Mouse (Mus musculus) urinary bladder, adult 2 months (tissue): ENCODE data around the gene Lhx6. TPM values are rescaled to one million over a fixed set of nuclear protein-coding genes. Genes with fewer than 3 reads are reported as not detected.

Experiments
- DNase-seq: peaks from one replicate; pipeline ENCODE4 v3.0.0; 2022; ENCODE audit warnings: low spot score
- polyA plus RNA-seq: library from polyadenylated mRNA; depleted of rRNA; stranded (reverse); fragments of >200 nt; gene quantifications from 2 replicates; pipeline ENCODE4 v1.2.3, GENCODE M21; 2012; rRNA removed

Lhx6 gene
- polyA plus RNA-seq, 1 experiment, result 0.76 TPM

DNA sequence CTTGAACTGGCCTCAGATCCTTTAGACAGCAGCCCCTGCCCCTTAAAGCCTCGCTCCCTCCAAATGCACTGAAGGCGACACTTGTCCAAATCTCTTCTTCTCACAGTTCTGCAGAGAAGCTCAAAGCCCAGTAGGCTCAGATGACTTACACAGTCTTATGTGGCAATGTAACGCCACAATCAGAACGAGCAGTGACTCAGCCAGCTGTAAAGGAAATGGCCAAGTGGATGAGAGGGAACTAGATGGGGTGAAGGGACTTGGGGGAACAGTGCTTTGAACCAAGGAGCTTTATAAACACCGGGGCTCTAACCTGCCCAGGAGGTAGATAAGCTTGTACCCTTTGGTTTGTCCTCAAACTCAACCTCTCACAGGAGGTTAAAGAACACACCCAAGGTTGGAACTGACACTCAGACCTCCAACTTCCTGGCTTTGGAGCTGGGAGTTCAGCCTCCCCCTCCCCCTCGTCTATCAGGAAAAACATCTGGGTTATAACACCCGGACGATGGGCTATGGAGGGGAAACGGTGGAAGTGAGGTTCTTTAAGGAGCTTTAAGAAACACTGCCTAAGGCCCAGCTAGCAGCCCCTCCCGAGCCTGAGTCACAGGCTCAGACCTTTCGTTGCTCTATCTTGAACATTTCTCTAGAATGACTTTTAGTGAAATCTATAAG, 69.7 kb downstream of the Lhx6 start:
- DNase-seq, result no peak

GRCm38 (mm10) chr2:36034898-36035297, 70.3 kb downstream of the Lhx6 start:
- DNase-seq, result no peak

GRCm38 (mm10) chr2:36033966-36034365, 71.2 kb downstream of the Lhx6 start:
- DNase-seq, result no peak

DNA sequence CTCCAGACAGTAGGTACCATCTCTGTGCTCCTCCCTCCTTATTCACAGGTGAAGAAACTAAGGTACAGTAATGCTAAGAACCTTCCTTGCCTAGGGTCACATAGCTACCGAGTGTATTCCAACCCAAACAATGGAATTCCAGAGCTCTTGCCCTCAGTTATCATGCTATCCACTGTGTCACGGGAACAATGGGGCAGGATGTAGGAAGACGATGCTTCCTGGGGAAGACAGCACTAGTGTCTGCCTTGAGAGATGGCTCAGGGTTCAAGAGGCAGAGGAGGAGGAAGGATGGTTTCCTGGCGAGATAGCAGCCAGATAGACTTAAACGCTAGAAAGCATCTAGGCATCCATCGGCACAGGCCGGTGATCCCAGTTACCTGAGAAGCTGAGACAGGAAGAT, 72.3 kb downstream of the Lhx6 start:
- DNase-seq, result no peak

Other genes starting within 250 kb of the Lhx6 start
- 1.1 and 1.5 TPM in 2 replicates for gene Ttll11, start 125.5 kb downstream of the Lhx6 start, polyA plus RNA-seq
- 126 and 129 TPM in 2 replicates for gene Ndufa8, start 56.0 kb downstream of the Lhx6 start, polyA plus RNA-seq
- 0.25 TPM in 2 replicates for gene Morn5, start 56.0 kb downstream of the Lhx6 start, polyA plus RNA-seq
- gene Mrrf, start 31.0 kb upstream of the Lhx6 start, polyA plus RNA-seq, result 25.2 and 27.2 TPM in 2 replicates
- 39.7 and 41.5 TPM in 2 replicates for gene Rbm18, start 31.4 kb upstream of the Lhx6 start, polyA plus RNA-seq
- 63.0 and 70.3 TPM in 2 replicates for gene Ptgs1, start 125.0 kb upstream of the Lhx6 start, polyA plus RNA-seq